Mouse (Mus musculus): ENCODE data around the gene Rdh13. TPM values are rescaled to one million over a fixed set of nuclear protein-coding genes. Genes with fewer than 3 reads are reported as not detected.
A peak's percentile ranks its signal among the peaks of the same experiment; 100 is the strongest.
"Not testable (repeated sequence)": the region's sequence is repeated elsewhere in the genome, so short reads cannot be mapped to it uniquely, and the experiment has no call there.

Rdh13 gene
- polyA plus RNA-seq, 1 experiment from 2014 or later: 37.3 TPM

DNA sequence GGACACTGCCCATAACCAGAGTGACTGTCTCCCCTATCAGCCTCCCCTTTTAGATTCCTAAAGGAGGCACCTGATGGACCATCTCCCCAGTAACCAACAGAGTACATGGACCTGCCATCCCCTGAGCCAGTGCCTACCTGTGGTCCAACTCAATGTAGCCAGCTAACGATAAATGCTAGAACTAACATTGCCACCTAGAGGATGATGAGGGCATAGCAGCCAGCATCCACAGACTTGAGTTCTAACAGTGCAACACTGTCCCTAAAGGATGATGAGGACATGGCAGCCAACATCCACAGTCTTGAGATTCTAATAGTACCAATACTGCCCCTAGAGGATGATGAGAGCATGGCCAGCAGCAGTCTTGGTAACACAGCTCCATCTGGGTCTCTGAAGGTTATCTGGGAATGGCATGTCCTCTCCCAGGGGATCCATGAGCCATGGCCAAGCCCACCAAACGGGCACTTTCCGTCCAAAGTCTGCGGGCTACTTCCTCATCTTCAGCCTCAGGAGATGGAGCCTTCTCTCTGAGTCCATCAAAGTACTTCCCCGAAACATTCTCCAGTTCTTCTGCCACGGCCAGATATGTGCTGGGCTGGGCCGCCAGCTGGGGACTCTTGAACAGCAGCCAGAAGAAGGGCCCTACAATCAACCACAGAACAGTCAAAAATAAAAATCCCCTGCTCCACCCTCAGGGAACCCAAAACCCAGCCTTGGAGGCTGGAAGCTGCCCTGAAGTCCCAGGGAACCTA lies 18.1 kb downstream of the Rdh13 start:
- no peak overlapping the region for H3K27ac ChIP-seq (replicated peaks)
- no peaks in the 10 kb centered on the region for H3K4me1 ChIP-seq
- no peak overlapping the region for H3K9ac ChIP-seq (replicated peaks)
- H3K9me3 ChIP-seq: no peaks in the 10 kb centered on the region
- H3K27me3 ChIP-seq: no peaks in the 10 kb centered on the region
- H3K4me3 ChIP-seq: no peak overlapping the region
- 79% methylated on average over 7 of the region's 7 CpGs for WGBS
- ATAC-seq (replicated peaks): peak; percentile 96
- H3K36me3 ChIP-seq: peaks cover 70% of the 10 kb centered on the region
- no peak overlapping the region for H3K4me2 ChIP-seq (replicated peaks)

DNA sequence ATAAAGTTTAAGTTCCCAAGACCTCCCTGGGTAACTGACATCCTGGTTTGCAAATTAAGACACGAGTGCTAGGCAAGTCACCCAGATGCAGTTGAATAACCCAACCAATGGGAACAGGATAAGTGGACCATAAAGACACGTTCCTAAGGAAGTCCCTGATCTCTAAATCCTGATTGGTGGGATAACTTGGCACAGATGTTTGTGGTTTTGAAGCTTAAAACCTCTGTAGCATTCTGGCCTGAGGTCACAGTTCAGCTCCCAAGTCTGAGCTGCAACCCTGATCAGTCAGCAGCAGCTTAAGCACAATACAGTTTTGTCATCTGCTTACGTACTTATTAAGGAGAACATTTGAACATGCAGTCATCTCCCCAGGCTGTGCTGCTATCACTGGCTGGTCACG lies 25.2 kb downstream of the Rdh13 start:
- no peaks in the 10 kb centered on the region for H3K9me3 ChIP-seq
- 71% methylated on average over 4 of the region's 4 CpGs for whole genome bisulfite sequencing
- no peak for ATAC-seq (replicated peaks)
- H3K9ac ChIP-seq (replicated peaks): no peak overlapping the region
- no peak overlapping the region for H3K27ac ChIP-seq (replicated peaks)
- no peaks in the 10 kb centered on the region for H3K27me3 ChIP-seq
- H3K4me3 ChIP-seq: no peak overlapping the region
- H3K4me1 ChIP-seq: no peaks in the 10 kb centered on the region
- H3K36me3 ChIP-seq: peaks cover 15% of the 10 kb centered on the region
- H3K4me2 ChIP-seq (replicated peaks): no peak overlapping the region

DNA sequence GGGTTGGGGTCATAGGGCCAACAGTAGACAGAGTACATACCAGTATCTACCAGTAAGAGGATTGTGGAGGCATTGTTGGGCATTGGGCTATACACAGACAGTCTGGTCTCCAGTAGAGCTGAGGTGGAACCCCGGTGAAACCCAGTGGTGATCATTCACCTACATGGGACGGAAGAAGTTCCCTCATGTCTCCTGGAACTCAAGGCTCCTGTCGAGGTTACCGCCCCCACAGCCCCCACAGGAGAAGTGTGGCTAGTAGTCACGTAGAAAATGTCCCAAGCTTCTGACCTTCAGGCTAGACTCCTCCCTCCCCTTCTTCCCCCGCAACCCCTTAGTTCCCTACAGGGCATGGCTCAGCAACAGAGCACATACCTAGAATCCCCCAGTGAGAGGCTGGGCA lies 25.8 kb downstream of the Rdh13 start:
- Histone ChIP-seq H3K27ac (replicated peaks) (no peak overlapping the region), H3K36me3 (peaks cover 10% of the 10 kb centered on the region; the same call in 1 of the 2 replicates), H3K4me2 (replicated peaks) (no peak overlapping the region), H3K4me1 (no peaks in the 10 kb centered on the region), H3K9ac (replicated peaks) (no peak overlapping the region), H3K9me3 (no peaks in the 10 kb centered on the region), H3K27me3 (no peaks in the 10 kb centered on the region), H3K4me3 (no peak overlapping the region)
- no peak for ATAC-seq (replicated peaks)
- WGBS: 89% methylated on average over 6 of the region's 6 CpGs

DNA sequence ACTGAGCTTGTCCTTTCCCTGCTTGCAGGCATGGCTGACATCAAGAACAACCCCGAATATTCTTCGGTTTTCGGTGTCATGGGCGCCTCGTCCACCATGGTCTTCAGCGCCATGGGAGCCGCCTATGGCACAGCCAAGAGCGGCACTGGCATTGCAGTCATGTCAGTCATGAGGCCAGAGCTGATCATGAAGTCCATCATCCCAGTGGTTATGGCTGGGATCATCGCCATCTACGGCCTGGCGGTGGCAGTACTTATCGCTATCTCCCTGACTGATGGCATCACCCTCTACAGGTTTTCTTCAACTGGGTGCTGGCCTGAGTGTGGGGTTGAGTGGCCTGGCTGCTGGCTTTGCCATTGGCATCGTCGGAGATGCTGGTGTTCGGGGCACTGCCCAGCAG lies 33.0 kb downstream of the Rdh13 start:
- 92% methylated on average over 15 of the region's 15 CpGs for WGBS
- not testable (repeated sequence) for H3K9me3 ChIP-seq; H3K9ac ChIP-seq (replicated peaks); H3K36me3 ChIP-seq; ATAC-seq (replicated peaks); H3K27ac ChIP-seq (replicated peaks); H3K27me3 ChIP-seq; H3K4me3 ChIP-seq; H3K4me2 ChIP-seq (replicated peaks); H3K4me1 ChIP-seq

DNA sequence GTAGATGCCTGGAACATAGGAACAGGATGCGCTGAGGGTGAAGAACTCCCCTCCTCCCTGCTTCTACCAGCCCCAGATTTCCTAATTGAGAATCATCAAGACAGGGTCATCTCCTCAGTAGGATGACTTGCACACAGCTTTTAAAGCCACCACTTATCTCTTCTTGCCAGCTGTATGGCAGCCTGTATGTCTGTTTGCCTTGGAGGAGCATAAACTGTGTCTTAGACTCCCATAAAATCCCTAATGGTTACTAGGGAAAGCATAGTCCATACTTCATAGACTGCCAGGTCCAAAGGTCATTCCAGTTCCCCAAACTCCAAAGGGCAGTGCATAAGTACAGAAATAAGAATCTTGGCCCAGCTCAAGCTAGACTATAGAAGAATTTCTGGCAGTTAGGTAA lies 47.7 kb downstream of the Rdh13 start, which contains the start of gene Gp6:
Gene Gp6, minus strand, starts transcription at position 15 of the 400 bp plus-strand sequence.
- no peaks in the 10 kb centered on the region for H3K27me3 ChIP-seq
- no peaks in the 10 kb centered on the region for H3K36me3 ChIP-seq
- no peaks in the 10 kb centered on the region for H3K9me3 ChIP-seq
- H3K4me3 ChIP-seq: no peak within 1 kb of the TSS
- H3K4me2 ChIP-seq (replicated peaks): no peak within 1 kb of the TSS
- 88% methylated on average over 1 of the region's 1 CpGs for WGBS
- no peak within 1 kb of the TSS for H3K9ac ChIP-seq (replicated peaks)
- ATAC-seq (replicated peaks): no peak
- no peaks in the 10 kb centered on the region for H3K4me1 ChIP-seq
- no peak within 1 kb of the TSS for H3K27ac ChIP-seq (replicated peaks)

Small RNA genes within 50 kb of the gene (microRNA-seq; reads per million reads assigned to microRNA genes)
- gene Gm24605 (not detected), gene Gm24752 (not detected), gene Gm25349 (not detected)

Other genes with a start within 250 kb of the Rdh13 start
- gene Lilra5, start 207.9 kb downstream of the Rdh13 start, polyA plus RNA-seq (2015; fragmentation: Nextera tagmentation; extraction: Ambion mirVana): 0.11 TPM in 1 of 2 replicates, not detected in the other
- not detected in 2 replicates for gene Ncr1, start 107.9 kb downstream of the Rdh13 start, polyA plus RNA-seq (2015; fragmentation: Nextera tagmentation; extraction: Ambion mirVana)
- gene Gp6, start 47.9 kb downstream of the Rdh13 start, polyA plus RNA-seq (2015; fragmentation: Nextera tagmentation; extraction: Ambion mirVana): 0.06 TPM in 1 of 2 replicates, not detected in the other
- gene Eps8l1, start 15.0 kb upstream of the Rdh13 start, polyA plus RNA-seq (2015; fragmentation: Nextera tagmentation; extraction: Ambion mirVana): 7.0 TPM in 2 replicates
- 48.4 and 50.3 TPM in 2 replicates for gene Ppp1r12c, start 56.0 kb upstream of the Rdh13 start, polyA plus RNA-seq (2015; fragmentation: Nextera tagmentation; extraction: Ambion mirVana)
- 2.5 and 2.6 TPM in 2 replicates for gene Tnnt1, start 70.7 kb upstream of the Rdh13 start, polyA plus RNA-seq (2015; fragmentation: Nextera tagmentation; extraction: Ambion mirVana)
- 1.8 and 1.9 TPM in 2 replicates for gene Tnni3, start 78.6 kb upstream of the Rdh13 start, polyA plus RNA-seq (2015; fragmentation: Nextera tagmentation; extraction: Ambion mirVana)
- gene Dnaaf3, start 86.8 kb upstream of the Rdh13 start, polyA plus RNA-seq (2015; fragmentation: Nextera tagmentation; extraction: Ambion mirVana): 1.6 and 1.7 TPM in 2 replicates
- 158 and 164 TPM in 2 replicates for gene Syt5, start 101.9 kb upstream of the Rdh13 start, polyA plus RNA-seq (2015; fragmentation: Nextera tagmentation; extraction: Ambion mirVana)
- 0.24 and 0.52 TPM in 2 replicates for gene Ptprh, start 158.4 kb upstream of the Rdh13 start, polyA plus RNA-seq (2015; fragmentation: Nextera tagmentation; extraction: Ambion mirVana)
- 2.7 and 3.1 TPM in 2 replicates for gene Tmem86b, start 185.8 kb upstream of the Rdh13 start, polyA plus RNA-seq (2015; fragmentation: Nextera tagmentation; extraction: Ambion mirVana)
- 9.2 and 9.3 TPM in 2 replicates for gene Ppp6r1, start 213.4 kb upstream of the Rdh13 start, polyA plus RNA-seq (2015; fragmentation: Nextera tagmentation; extraction: Ambion mirVana)
- gene Hspbp1, start 239.4 kb upstream of the Rdh13 start, polyA plus RNA-seq (2015; fragmentation: Nextera tagmentation; extraction: Ambion mirVana): 142 and 146 TPM in 2 replicates
- gene Brsk1, start 245.0 kb upstream of the Rdh13 start, polyA plus RNA-seq (2015; fragmentation: Nextera tagmentation; extraction: Ambion mirVana): 6.7 and 7.9 TPM in 2 replicates